Mouse (Mus musculus): ENCODE results near the gene D1Ertd622e. TPM values are rescaled to one million over a fixed set of nuclear protein-coding genes. Genes with fewer than 3 reads are reported as not detected.

The D1Ertd622e gene
- polyA plus RNA-seq, 1 experiment from 2014 or later, result 59.7 TPM

GRCm38 (mm10) chr1:97625427-97625826 lies 36.4 kb downstream of the D1Ertd622e start:
- Histone ChIP-seq H3K9me3 (ENCODE audit: control insufficient read depth, low read length) (no peaks in the 10 kb centered on the region), H3K9ac (ENCODE audit: low read depth, low read length) (no peak overlapping the region), H3K4me1 (ENCODE audit: control insufficient read depth, insufficient read depth, low read depth, low read length) (peaks cover 3% of the 10 kb centered on the region), H3K27ac (ENCODE audit: low read depth, low read length) (no peak overlapping the region), H3K27me3 (replicated peaks; ENCODE audit: control insufficient read depth, insufficient read depth, low read length) (no peaks in the 10 kb centered on the region), H3K36me3 (ENCODE audit: control insufficient read depth, insufficient read depth, low read length) (no peaks in the 10 kb centered on the region), H3K4me3 (ENCODE audit: low read length) (no peak overlapping the region), H3K4me2 (ENCODE audit: low read length) (no peak overlapping the region)
- ATAC-seq, result no peak
- 71% methylated on average over 6 of the region's 6 CpGs for WGBS

GRCm38 (mm10) chr1:97624386-97624785 lies 37.5 kb downstream of the D1Ertd622e start:
- 71% methylated on average over 2 of the region's 2 CpGs for WGBS
- Histone ChIP-seq H3K4me2 (ENCODE audit: low read length) (no peak overlapping the region), H3K36me3 (ENCODE audit: control insufficient read depth, insufficient read depth, low read length) (no peaks in the 10 kb centered on the region), H3K27ac (ENCODE audit: low read depth, low read length) (no peak overlapping the region), H3K27me3 (replicated peaks; ENCODE audit: control insufficient read depth, insufficient read depth, low read length) (no peaks in the 10 kb centered on the region), H3K9me3 (ENCODE audit: control insufficient read depth, low read length) (no peaks in the 10 kb centered on the region), H3K9ac (ENCODE audit: low read depth, low read length) (no peak overlapping the region), H3K4me1 (ENCODE audit: control insufficient read depth, insufficient read depth, low read depth, low read length) (peaks cover 3% of the 10 kb centered on the region), H3K4me3 (ENCODE audit: low read length) (no peak overlapping the region)
- ATAC-seq, result no peak

GRCm38 (mm10) chr1:97623214-97623856 lies 38.5 kb downstream of the D1Ertd622e start:
- Histone ChIP-seq H3K27me3 (replicated peaks; ENCODE audit: control insufficient read depth, insufficient read depth, low read length) (no peaks in the 10 kb centered on the region), H3K9me3 (ENCODE audit: control insufficient read depth, low read length) (no peaks in the 10 kb centered on the region), H3K4me1 (ENCODE audit: control insufficient read depth, insufficient read depth, low read depth, low read length) (no peaks in the 10 kb centered on the region; the same call in 1 of the 2 replicates), H3K27ac (ENCODE audit: low read depth, low read length) (no peak overlapping the region), H3K4me3 (ENCODE audit: low read length) (no peak overlapping the region), H3K4me2 (ENCODE audit: low read length) (no peak overlapping the region), H3K36me3 (ENCODE audit: control insufficient read depth, insufficient read depth, low read length) (no peaks in the 10 kb centered on the region), H3K9ac (ENCODE audit: low read depth, low read length) (no peak overlapping the region)
- WGBS, result 18% methylated on average over 1 of the region's 1 CpGs
- no peak for ATAC-seq

- 12% methylated on average over 5 of the region's 5 CpGs for WGBS
- ATAC-seq, result no peak
These were observed 39.2 kb downstream of the D1Ertd622e start for GRCm38 (mm10) chr1:97622574-97623208.

DNA sequence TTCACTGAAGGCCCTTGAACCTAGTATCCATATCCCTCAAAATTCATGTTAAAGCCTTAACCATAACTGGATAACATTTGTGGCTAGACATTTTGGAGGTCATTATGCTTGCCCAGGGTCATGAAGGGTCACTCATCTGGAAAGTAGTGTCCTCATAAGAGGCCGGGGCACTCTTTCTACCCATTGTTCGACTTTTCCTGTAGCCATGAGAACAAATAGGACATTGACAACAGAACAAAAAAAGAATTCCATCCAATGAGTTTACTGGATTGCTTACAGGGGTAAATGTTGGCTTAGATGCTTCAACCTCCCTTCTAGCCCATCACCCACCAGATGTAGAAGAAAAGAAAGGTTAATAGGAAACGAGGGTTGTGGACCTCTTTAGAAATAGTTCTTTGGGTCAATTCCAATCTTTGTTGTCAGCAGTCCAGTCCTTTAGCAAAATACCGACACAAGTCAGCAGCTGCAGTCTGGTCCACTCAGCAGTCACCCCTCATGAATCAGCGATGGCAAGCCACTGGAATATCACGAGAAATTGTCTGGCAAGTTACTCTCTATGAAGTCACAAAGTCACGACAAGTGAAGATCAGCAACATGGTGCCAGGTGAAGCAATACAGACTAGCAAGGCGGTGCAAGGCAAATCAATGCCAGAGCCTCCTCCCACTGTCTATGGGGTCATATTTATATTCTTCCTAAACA lies 42.1 kb downstream of the D1Ertd622e start:
- ATAC-seq, result no peak
- H3K4me3 ChIP-seq (ENCODE audit: low read length), result no peak overlapping the region

More at GRCm38 (mm10) chr1:97622574-97623208, 39.2 kb downstream of the D1Ertd622e start:
- Histone ChIP-seq H3K4me3 (ENCODE audit: low read length) (no peak overlapping the region), H3K27me3 (replicated peaks; ENCODE audit: control insufficient read depth, insufficient read depth, low read length) (no peaks in the 10 kb centered on the region), H3K9me3 (ENCODE audit: control insufficient read depth, low read length) (no peaks in the 10 kb centered on the region), H3K4me2 (ENCODE audit: low read length) (no peak overlapping the region), H3K27ac (ENCODE audit: low read depth, low read length) (no peak overlapping the region), H3K4me1 (ENCODE audit: control insufficient read depth, insufficient read depth, low read depth, low read length) (no peaks in the 10 kb centered on the region; the same call in 1 of the 2 replicates), H3K36me3 (ENCODE audit: control insufficient read depth, insufficient read depth, low read length) (no peaks in the 10 kb centered on the region), H3K9ac (ENCODE audit: low read depth, low read length) (no peak overlapping the region)

DNA sequence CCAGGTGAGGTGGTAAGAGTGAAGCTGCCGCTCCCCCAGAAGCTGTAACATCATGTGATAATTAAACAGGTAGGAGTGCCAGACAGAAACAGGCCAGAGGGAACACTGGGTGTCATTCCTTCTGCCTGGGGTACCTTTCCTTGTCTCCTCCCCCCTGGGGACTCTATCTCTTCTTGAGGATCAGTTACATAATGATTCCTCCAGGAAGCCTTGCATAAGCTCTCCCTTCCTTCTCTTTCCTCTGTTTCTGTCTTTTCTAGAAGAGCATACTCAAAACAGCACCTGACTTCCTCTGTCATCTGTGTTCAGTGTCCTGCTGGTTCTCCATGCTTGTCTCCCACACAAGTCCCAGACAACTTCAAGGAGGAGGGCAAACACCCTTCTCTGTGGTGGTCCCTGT lies 46.3 kb downstream of the D1Ertd622e start:
- Histone ChIP-seq H3K27ac (ENCODE audit: low read depth, low read length) (no peak overlapping the region), H3K4me2 (ENCODE audit: low read length) (no peak overlapping the region), H3K4me1 (ENCODE audit: control insufficient read depth, insufficient read depth, low read depth, low read length) (no peaks in the 10 kb centered on the region), H3K36me3 (ENCODE audit: control insufficient read depth, insufficient read depth, low read length) (no peaks in the 10 kb centered on the region), H3K4me3 (ENCODE audit: low read length) (no peak overlapping the region), H3K9ac (ENCODE audit: low read depth, low read length) (no peak overlapping the region), H3K27me3 (replicated peaks; ENCODE audit: control insufficient read depth, insufficient read depth, low read length) (no peaks in the 10 kb centered on the region), H3K9me3 (ENCODE audit: control insufficient read depth, low read length) (no peaks in the 10 kb centered on the region)
- ATAC-seq, result no peak
- WGBS, result 40% methylated on average over 1 of the region's 1 CpGs

More for the DNA sequence above, 42.1 kb downstream of the D1Ertd622e start:
- Histone ChIP-seq H3K36me3 (ENCODE audit: control insufficient read depth, insufficient read depth, low read length) (no peaks in the 10 kb centered on the region), H3K4me2 (ENCODE audit: low read length) (no peak overlapping the region), H3K27me3 (replicated peaks; ENCODE audit: control insufficient read depth, insufficient read depth, low read length) (no peaks in the 10 kb centered on the region), H3K9ac (ENCODE audit: low read depth, low read length) (no peak overlapping the region), H3K27ac (ENCODE audit: low read depth, low read length) (no peak overlapping the region), H3K4me1 (ENCODE audit: control insufficient read depth, insufficient read depth, low read depth, low read length) (no peaks in the 10 kb centered on the region; the same call in 1 of the 2 replicates), H3K9me3 (ENCODE audit: control insufficient read depth, low read length) (no peaks in the 10 kb centered on the region)
- 58% methylated on average over 8 of the region's 8 CpGs for WGBS

- no peak overlapping the region for H3K4me3 ChIP-seq (ENCODE audit: low read length)
- ATAC-seq, result no peak
- 71% methylated on average over 11 of the region's 11 CpGs for WGBS
- H3K9me3 ChIP-seq (ENCODE audit: control insufficient read depth, low read length), result no peaks in the 10 kb centered on the region
- H3K27me3 ChIP-seq (replicated peaks; ENCODE audit: control insufficient read depth, insufficient read depth, low read length), result no peaks in the 10 kb centered on the region
- H3K4me1 ChIP-seq (ENCODE audit: control insufficient read depth, insufficient read depth, low read depth, low read length), result no peaks in the 10 kb centered on the region
- H3K27ac ChIP-seq (ENCODE audit: low read depth, low read length), result no peak overlapping the region
- no peaks in the 10 kb centered on the region for H3K36me3 ChIP-seq (ENCODE audit: control insufficient read depth, insufficient read depth, low read length)
- H3K9ac ChIP-seq (ENCODE audit: low read depth, low read length), result no peak overlapping the region
- no peak overlapping the region for H3K4me2 ChIP-seq (ENCODE audit: low read length)
These were observed 47.1 kb downstream of the D1Ertd622e start for GRCm38 (mm10) chr1:97614531-97615462.

DNA sequence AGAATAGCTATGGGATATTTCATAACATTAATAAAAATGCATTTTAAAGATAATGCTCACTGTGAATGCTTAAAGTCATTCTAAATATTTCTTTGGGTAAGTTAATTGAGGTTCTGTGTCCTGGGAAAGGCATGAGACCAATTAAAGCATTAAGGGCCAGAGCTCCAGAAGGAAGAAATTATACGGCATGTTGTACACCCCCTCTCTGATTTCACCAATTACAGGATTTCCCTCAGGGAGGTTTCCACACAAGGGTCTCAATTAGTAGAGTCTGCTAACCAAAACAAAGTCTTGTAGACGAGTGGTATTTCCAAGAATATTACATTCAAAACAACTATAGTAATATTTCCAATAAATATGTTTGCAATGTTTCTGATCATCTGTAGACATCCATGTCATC lies 50.1 kb downstream of the D1Ertd622e start:
- no peaks in the 10 kb centered on the region for H3K27me3 ChIP-seq (replicated peaks; ENCODE audit: control insufficient read depth, insufficient read depth, low read length)
- H3K4me1 ChIP-seq (ENCODE audit: control insufficient read depth, insufficient read depth, low read depth, low read length), result no peaks in the 10 kb centered on the region
- no peak overlapping the region for H3K9ac ChIP-seq (ENCODE audit: low read depth, low read length)
- no peaks in the 10 kb centered on the region for H3K9me3 ChIP-seq (ENCODE audit: control insufficient read depth, low read length)
- H3K4me3 ChIP-seq (ENCODE audit: low read length), result no peak overlapping the region
- H3K27ac ChIP-seq (ENCODE audit: low read depth, low read length), result no peak overlapping the region
- H3K36me3 ChIP-seq (ENCODE audit: control insufficient read depth, insufficient read depth, low read length), result no peaks in the 10 kb centered on the region
- no peak overlapping the region for H3K4me2 ChIP-seq (ENCODE audit: low read length)
- 72% methylated on average over 2 of the region's 2 CpGs for WGBS
- no peak for ATAC-seq
